Mouse (Mus musculus) megakaryocyte, embryonic 14.5 days (primary cell): Measurements from ENCODE around the gene Nxnl2.

Source experiments
- FLI1 ChIP-seq: IDR thresholded peaks from 2 replicates; pipeline ENCODE4 v1.6.1; 2012; ENCODE audit warnings: low read length, inconsistent platforms, mixed read lengths
- GATA1 ChIP-seq: IDR thresholded peaks from 3 replicates; pipeline ENCODE4 v1.6.1; 2012; ENCODE audit warnings: mixed read lengths, low read length, inconsistent platforms, borderline replicate concordance

GRCm38 (mm10) chr13:51182236-51182635 is 11.4 kb downstream of the Nxnl2 start:
- TF ChIP-seq GATA1: no peak
- TF ChIP-seq FLI1: no peak
